16 mouse cellular contexts compared by ENCODE assay signal in genomic region chr19:6913991-6914390, GRCm38 (mm10). TPM values are rescaled to one million over a fixed set of nuclear protein-coding genes. Genes with fewer than 3 reads are reported as not detected.
DNase-seq lines count a peak whose midpoint lies in the region; ATAC-seq and TF ChIP-seq lines count a peak whose summit lies in the region.
"Had no signal": no experiment of that assay in that cellular context is flagged by ENCODE, and none has a peak within 500 bp of the region (broad histone marks: within the 10 kb centered on the region; RNA-seq: fewer than 3 reads in every experiment).

No protein-coding gene starts in this region.

- no peaks in the 10 kb centered on the region for H3K36me3 ChIP-seq in heart, adult 2 months (ENCODE audit: control insufficient read depth, insufficient read depth, low read length)
- peaks cover 27% of the 10 kb centered on the region for H3K36me3 ChIP-seq in heart, embryonic 11.5 days (ENCODE audit: control insufficient read depth, insufficient read depth, low read length)
- 0 out of 2 replicates have a peak, but pooled peaks cover 8% of the 10 kb centered on the region for H3K36me3 ChIP-seq in ES-Bruce4 (ENCODE audit: control insufficient read depth, insufficient read depth, low read length, poor library complexity, severe bottlenecking)

- H3K4me1 ChIP-seq in heart, adult 2 months (ENCODE audit: control insufficient read depth, insufficient read depth, low read length), result peaks cover 3% of the 10 kb centered on the region
- H3K4me1 ChIP-seq in heart, embryonic 11.5 days (ENCODE audit: control insufficient read depth, insufficient read depth, low read length), result peaks cover 19% of the 10 kb centered on the region
- H3K4me1 ChIP-seq in ES-Bruce4 (ENCODE audit: control insufficient read depth, insufficient read depth, low read length), result no peaks in the 10 kb centered on the region

- H3K27ac ChIP-seq in heart, adult 2 months, result no peak overlapping the region
- H3K27ac ChIP-seq in heart, embryonic 11.5 days (ENCODE audit: low read depth, low read length), result no peak overlapping the region
- no peak overlapping the region for H3K27ac ChIP-seq in ES-Bruce4 (ENCODE audit: insufficient read depth, low read length)
- H3K27ac ChIP-seq: embryonic facial prominence, embryonic 13.5 days; layer of hippocampus, adult 2 months; limb, embryonic 13.5 days; midbrain, embryonic 15.5 days had no signal

- H3K9ac ChIP-seq in heart, adult 2 months (ENCODE audit: low read depth, low read length), result no peak overlapping the region
- H3K9ac ChIP-seq in heart, embryonic 11.5 days (ENCODE audit: low read depth, low read length), result no peak overlapping the region
- H3K9ac ChIP-seq in ES-Bruce4 (ENCODE audit: low read depth, poor library complexity, severe bottlenecking), result no peak overlapping the region
- H3K9ac ChIP-seq: embryonic facial prominence, embryonic 13.5 days; limb, embryonic 13.5 days; midbrain, embryonic 15.5 days had no signal

- TF ChIP-seq EP300 in heart, adult 2 months (IDR thresholded peaks at IDR 0.05; ENCODE audit: insufficient read depth, low read depth, low read length), result no peak
- no peak for TF ChIP-seq EP300 in ES-Bruce4 (IDR thresholded peaks at IDR 0.05; ENCODE audit: insufficient read depth, low read depth, low read length)

- ATAC-seq in heart, embryonic 11.5 days (replicated peaks; ENCODE audit: insufficient number of reproducible peaks, low FRiP score, low TSS enrichment), result no peak
- ATAC-seq: hindbrain, embryonic 16.5 days; midbrain, embryonic 15.5 days had no signal

- H3K9me3 ChIP-seq in heart, embryonic 11.5 days (replicated peaks; ENCODE audit: control insufficient read depth, low read length), result no peaks in the 10 kb centered on the region
- H3K9me3 ChIP-seq in ES-Bruce4 (replicated peaks; ENCODE audit: control insufficient read depth, insufficient read depth, low read length, poor library complexity, severe bottlenecking), result no peaks in the 10 kb centered on the region
- H3K9me3 ChIP-seq: embryonic facial prominence, embryonic 13.5 days; limb, embryonic 13.5 days; midbrain, embryonic 15.5 days had no signal

- no peak overlapping the region for H3K4me2 ChIP-seq in heart, embryonic 11.5 days
- H3K4me2 ChIP-seq: embryonic facial prominence, embryonic 13.5 days; limb, embryonic 13.5 days; midbrain, embryonic 15.5 days had no signal

- intact Hi-C loops in heart, adult 2 months (cut with DNase I), result no loop called here

- no peak overlapping the region for H3K4me3 ChIP-seq in heart, adult 2 months
- no peak overlapping the region for H3K4me3 ChIP-seq in heart, embryonic 11.5 days (ENCODE audit: low read depth, low read length)
- H3K4me3 ChIP-seq in ES-Bruce4 (ENCODE audit: low read depth, low read length), result peak overlapping the region; percentile 7; the same call in 1 of the 2 replicates
- H3K4me3 ChIP-seq: embryonic facial prominence, embryonic 13.5 days; layer of hippocampus, adult 2 months; limb, embryonic 13.5 days; midbrain, embryonic 15.5 days had no signal

- WGBS in heart, adult 2 months, result 46% methylated on average over 11 of the region's 11 CpGs
- 78% methylated on average over 11 of the region's 11 CpGs for WGBS in heart, embryonic 11.5 days (ENCODE audit: insufficient replicate concordance)

- DNase-seq in cerebellum, adult 8-10 months, result peak; percentile 22
- DNase-seq in cerebellum, postnatal 36 days, result no peak
- DNase-seq in heart, adult 2 months, result peak; percentile 50 to 54
- peak; percentile 7 for DNase-seq in layer of hippocampus, adult 9-11 months
- no peak for DNase-seq in layer of hippocampus, adult 11-12 months (ENCODE audit: low spot score)
- no peak for DNase-seq in kidney, postnatal 10 days
- DNase-seq: kidney, adult 9 months; lung, adult 2 months had no signal

- H3K79me2 ChIP-seq in heart, adult 2 months (replicated peaks; ENCODE audit: control insufficient read depth, insufficient read depth, low read length), result no peaks in the 10 kb centered on the region

- no peak for TF ChIP-seq POLR2A in heart, adult 2 months (IDR thresholded peaks at IDR 0.05; ENCODE audit: insufficient read depth, low read depth, low read length)
- no peak for TF ChIP-seq POLR2A in ES-Bruce4 (IDR thresholded peaks at IDR 0.05; ENCODE audit: insufficient read depth, low read length)

- no peaks in the 10 kb centered on the region for H3K27me3 ChIP-seq in heart, adult 2 months (ENCODE audit: control insufficient read depth, insufficient read depth, low read length)
- H3K27me3 ChIP-seq in heart, embryonic 11.5 days (ENCODE audit: control insufficient read depth, insufficient read depth, low read length), result no peaks in the 10 kb centered on the region
- H3K27me3 ChIP-seq in ES-Bruce4 (ENCODE audit: control insufficient read depth, insufficient read depth, low read length, poor library complexity, severe bottlenecking), result no peaks in the 10 kb centered on the region
- H3K27me3 ChIP-seq: embryonic facial prominence, embryonic 13.5 days; limb, embryonic 13.5 days; midbrain, embryonic 15.5 days had no signal

- no peak for TF ChIP-seq CTCF in heart, adult 2 months (IDR thresholded peaks at IDR 0.05)
- no peak for TF ChIP-seq CTCF in ES-Bruce4 (IDR thresholded peaks at IDR 0.05; ENCODE audit: low read depth, low read length)

RNA-seq across cellular contexts. Expression of gene Prdx5, which starts 4.1 kb away (rescaled TPM):
- 100 to 1,000 TPM; 651 to 766 TPM for total RNA-seq in heart, adult 2 months (2021)
- 411 and 490 TPM in 2 replicates for polyA plus RNA-seq in heart, adult 2 months (2012; rRNA removed)
- 143 and 150 TPM in 2 replicates for polyA plus RNA-seq in heart, embryonic 11.5 days (2014; fragmentation: Nextera tagmentation; extraction: Ambion mirVana)
- polyA plus RNA-seq in ES-Bruce4 (2011; ENCODE audit: insufficient read depth, insufficient read length, low read depth, missing spikeins), result 56.4 and 66.9 TPM in 2 replicates

RNA-seq across cellular contexts. Expression of gene Trmt112, which starts 4.5 kb away (rescaled TPM):
- 10 to 100 TPM; 32.0 to 38.5 TPM for total RNA-seq in heart, adult 2 months (2021)
- 67.9 and 71.5 TPM in 2 replicates for polyA plus RNA-seq in heart, adult 2 months (2012; rRNA removed)
- polyA plus RNA-seq in heart, embryonic 11.5 days (2014; fragmentation: Nextera tagmentation; extraction: Ambion mirVana), result 91.5 and 97.8 TPM in 2 replicates
- polyA plus RNA-seq in ES-Bruce4 (2011; ENCODE audit: insufficient read depth, insufficient read length, low read depth, missing spikeins), result 109 and 112 TPM in 2 replicates

RNA-seq across cellular contexts. Expression of gene Esrra, which starts 7.6 kb away (rescaled TPM):
- total RNA-seq in heart, adult 2 months (2021), result 100 to 1,000 TPM; 156 to 180 TPM
- polyA plus RNA-seq in heart, adult 2 months (2012; rRNA removed), result 135 and 152 TPM in 2 replicates
- 9.0 and 10.5 TPM in 2 replicates for polyA plus RNA-seq in heart, embryonic 11.5 days (2014; fragmentation: Nextera tagmentation; extraction: Ambion mirVana)
- 13.6 and 16.7 TPM in 2 replicates for polyA plus RNA-seq in ES-Bruce4 (2011; ENCODE audit: insufficient read depth, insufficient read length, low read depth, missing spikeins)

RNA-seq across cellular contexts. Expression of gene Catsperz, which starts 11.2 kb away (rescaled TPM):
- not detected for total RNA-seq in heart, adult 2 months (2021)
- polyA plus RNA-seq in heart, adult 2 months (2012; rRNA removed), result 0.23 and 0.64 TPM in 2 replicates
- 1.9 and 3.9 TPM in 2 replicates for polyA plus RNA-seq in heart, embryonic 11.5 days (2014; fragmentation: Nextera tagmentation; extraction: Ambion mirVana)
- polyA plus RNA-seq in ES-Bruce4 (2011; ENCODE audit: insufficient read depth, insufficient read length, low read depth, missing spikeins), result 1.4 and 1.8 TPM in 2 replicates
- total RNA-seq: megakaryocyte, adult 5-6 weeks had no signal

RNA-seq across cellular contexts. Expression of gene Kcnk4, which starts 20.3 kb away (rescaled TPM):
- total RNA-seq in heart, adult 2 months (2021), result not detected
- 0.21 TPM in 1 of 2 replicates, not detected in the other for polyA plus RNA-seq in heart, adult 2 months (2012; rRNA removed)
- 0.17 and 0.46 TPM in 2 replicates for polyA plus RNA-seq in heart, embryonic 11.5 days (2014; fragmentation: Nextera tagmentation; extraction: Ambion mirVana)
- polyA plus RNA-seq in ES-Bruce4 (2011; ENCODE audit: insufficient read depth, insufficient read length, low read depth, missing spikeins), result 1.5 TPM in 1 of 2 replicates, not detected in the other

Comparison
In these comparisons a context has a peak if more than half of its experiments do, and no peak if none do; other contexts are left out.
1. DNase-seq: peak in cerebellum, adult 8-10 months (single experiment), heart, adult 2 months (2 of 2) and layer of hippocampus, adult 9-11 months (single experiment); none in cerebellum, postnatal 36 days (0 of 2), layer of hippocampus, adult 11-12 months (single experiment) and kidney, postnatal 10 days (single experiment).